Mouse (Mus musculus) kidney, postnatal 0 days (tissue): ENCODE measurements around the gene Tmem230. TPM values are rescaled to one million over a fixed set of nuclear protein-coding genes. Genes with fewer than 3 reads are reported as not detected.

Source experiments
- ATAC-seq: fragments of 200-750 bp; cut with Nextera tagmentation; replicated peaks from 2 replicates; pipeline ENCODE4 v1.8.0; 2017; ENCODE audit warnings: low read depth, moderate number of reproducible peaks, moderate TSS enrichment, moderate library complexity; ENCODE audit not compliant: low FRiP score
- DNase-seq: peaks from one replicate; pipeline ENCODE4 v3.0.0-alpha.2; 2016; ENCODE audit warnings: low spot score
- H3K27ac ChIP-seq: fragments of 300-500 bp; sonication (generic); 2 replicates; pipeline ENCODE4 v1.5.1; 2014; ENCODE audit warnings: mild to moderate bottlenecking
- H3K27me3 ChIP-seq: fragments of 300-500 bp; sonication (generic); 2 replicates; pipeline ENCODE4 v1.6.1; 2014; ENCODE audit warnings: low read length, mixed read lengths; ENCODE audit not compliant: insufficient read depth
- H3K36me3 ChIP-seq: fragments of 300-500 bp; sonication (generic); 2 replicates; pipeline ENCODE4 v1.6.1; 2014; ENCODE audit warnings: low read length, mixed read lengths; ENCODE audit not compliant: insufficient read depth
- H3K4me1 ChIP-seq: fragments of 300-500 bp; sonication (generic); replicated peaks from 2 replicates; pipeline ENCODE4 v1.6.1; 2014; ENCODE audit warnings: antibody characterized with exemption, low read length, mixed read lengths; ENCODE audit not compliant: insufficient read depth
- H3K4me2 ChIP-seq: fragments of 300-500 bp; sonication (generic); 2 replicates; pipeline ENCODE4 v1.6.1; 2014; ENCODE audit warnings: mild to moderate bottlenecking, low read length, moderate library complexity, mixed read lengths
- H3K4me3 ChIP-seq: fragments of 300-500 bp; sonication (generic); replicated peaks from 2 replicates; pipeline ENCODE4 v1.5.1; 2014; ENCODE audit warnings: low read depth, low read length
- H3K9ac ChIP-seq: fragments of 300-500 bp; sonication (generic); 2 replicates; pipeline ENCODE4 v1.6.1; 2014; ENCODE audit warnings: low read depth, low read length
- H3K9me3 ChIP-seq: fragments of 300-500 bp; sonication (generic); replicated peaks from 2 replicates; pipeline ENCODE4 v1.6.1; 2016; ENCODE audit warnings: low read length, inconsistent platforms, mixed read lengths
- CTCF ChIP-seq: IDR thresholded peaks from 2 replicates; pipeline ENCODE4 v1.5.1; 2016; ENCODE audit warnings: antibody characterized with exemption, low read depth, mild to moderate bottlenecking, moderate library complexity
- WGBS: fragments of 180-500 bp; shearing (Covaris S2); extraction: QIAGEN DNeasy Blood & Tissue Kit; methylation state at CpG from one replicate; pipeline ENCODE4 v1.1.7; 2014; 5-methylcytosine and 5-hydroxymethylcytosine counted together
- polyA plus RNA-seq: library from polyadenylated mRNA; unstranded; fragments of >200 nt; fragmentation: Nextera tagmentation; extraction: Ambion mirVana; gene quantifications from 2 replicates; pipeline ENCODE4 v1.2.1, GENCODE M21; 2015

Tmem230 gene
- polyA plus RNA-seq, 1 experiment from 2014 or later, result 49.7 TPM

GRCm38 (mm10) chr2:132211995-132212656, 35.5 kb downstream of the Tmem230 start:
- DNase-seq (no peak), ATAC-seq (no peak)
- 81% methylated on average over 5 of the region's 5 CpGs for WGBS

GRCm38 (mm10) chr2:132210806-132211312, 36.7 kb downstream of the Tmem230 start:
- WGBS, result 87% methylated on average over 9 of the region's 9 CpGs
- no peaks in the 10 kb centered on the region for H3K4me1 ChIP-seq
- H3K9me3 ChIP-seq, result no peaks in the 10 kb centered on the region
- no peak for TF ChIP-seq CTCF
- no peaks in the 10 kb centered on the region for H3K27me3 ChIP-seq
- DNase-seq (no peak), ATAC-seq (no peak)
- H3K9ac ChIP-seq, result no peak overlapping the region
- H3K36me3 ChIP-seq, result no peaks in the 10 kb centered on the region
- no peak overlapping the region for H3K4me2 ChIP-seq
- H3K4me3 ChIP-seq, result no peak overlapping the region
- H3K27ac ChIP-seq, result no peak overlapping the region

More at GRCm38 (mm10) chr2:132211995-132212656, 35.5 kb downstream of the Tmem230 start:
- H3K4me3 ChIP-seq, result no peak overlapping the region
- no peak overlapping the region for H3K4me2 ChIP-seq
- no peak overlapping the region for H3K9ac ChIP-seq
- no peak overlapping the region for H3K27ac ChIP-seq
- TF ChIP-seq CTCF, result no peak
- H3K9me3 ChIP-seq, result no peaks in the 10 kb centered on the region
- no peaks in the 10 kb centered on the region for H3K27me3 ChIP-seq
- H3K4me1 ChIP-seq, result no peaks in the 10 kb centered on the region
- H3K36me3 ChIP-seq, result no peaks in the 10 kb centered on the region

- no peak overlapping the region for H3K27ac ChIP-seq
- WGBS, result 71% methylated on average over 8 of the region's 8 CpGs
- no peak for TF ChIP-seq CTCF
- no peaks in the 10 kb centered on the region for H3K9me3 ChIP-seq
- H3K9ac ChIP-seq, result no peak overlapping the region
- H3K4me1 ChIP-seq, result no peaks in the 10 kb centered on the region
- H3K4me3 ChIP-seq, result no peak overlapping the region
- DNase-seq, result no peak
- no peak for ATAC-seq
- H3K4me2 ChIP-seq, result no peak overlapping the region
- no peaks in the 10 kb centered on the region for H3K27me3 ChIP-seq
- H3K36me3 ChIP-seq, result no peaks in the 10 kb centered on the region
These were observed 39.2 kb downstream of the Tmem230 start for GRCm38 (mm10) chr2:132208246-132208881.

GRCm38 (mm10) chr2:132206316-132206881, 41.2 kb downstream of the Tmem230 start:
- WGBS, result 88% methylated on average over 16 of the region's 16 CpGs
- H3K27me3 ChIP-seq, result no peaks in the 10 kb centered on the region
- ATAC-seq, result no peak
- DNase-seq, result no peak
- no peak overlapping the region for H3K4me2 ChIP-seq
- no peak overlapping the region for H3K4me3 ChIP-seq
- no peak overlapping the region for H3K27ac ChIP-seq
- TF ChIP-seq CTCF, result no peak
- H3K9me3 ChIP-seq, result no peaks in the 10 kb centered on the region
- no peak overlapping the region for H3K9ac ChIP-seq
- H3K4me1 ChIP-seq, result no peaks in the 10 kb centered on the region
- no peaks in the 10 kb centered on the region for H3K36me3 ChIP-seq

GRCm38 (mm10) chr2:132205549-132205948, 42.1 kb downstream of the Tmem230 start:
- H3K27ac ChIP-seq, result no peak overlapping the region
- H3K4me2 ChIP-seq, result no peak overlapping the region
- no peak overlapping the region for H3K9ac ChIP-seq
- WGBS, result 63% methylated on average over 4 of the region's 4 CpGs
- H3K27me3 ChIP-seq, result no peaks in the 10 kb centered on the region
- H3K9me3 ChIP-seq, result no peaks in the 10 kb centered on the region
- H3K4me3 ChIP-seq, result no peak overlapping the region
- DNase-seq (no peak), ATAC-seq (no peak)
- no peak for TF ChIP-seq CTCF
- H3K36me3 ChIP-seq, result no peaks in the 10 kb centered on the region
- no peaks in the 10 kb centered on the region for H3K4me1 ChIP-seq

- no peak overlapping the region for H3K4me3 ChIP-seq
- H3K36me3 ChIP-seq, result no peaks in the 10 kb centered on the region
- no peaks in the 10 kb centered on the region for H3K27me3 ChIP-seq
- H3K4me2 ChIP-seq, result no peak overlapping the region
- no peaks in the 10 kb centered on the region for H3K4me1 ChIP-seq
- no peaks in the 10 kb centered on the region for H3K9me3 ChIP-seq
- DNase-seq (no peak), ATAC-seq (no peak)
- no peak overlapping the region for H3K27ac ChIP-seq
- no peak for TF ChIP-seq CTCF
- 78% methylated on average over 3 of the region's 3 CpGs for WGBS
- no peak overlapping the region for H3K9ac ChIP-seq
These were observed 43.8 kb downstream of the Tmem230 start for GRCm38 (mm10) chr2:132203773-132204172.
